Mouse (Mus musculus) embryonic facial prominence, embryonic 14.5 days (tissue): ENCODE data around the gene Man2b1. TPM values are rescaled to one million over a fixed set of nuclear protein-coding genes. Genes with fewer than 3 reads are reported as not detected.
A peak's percentile ranks its signal among the peaks of the same experiment; 100 is the strongest.

ENCODE experiments used
- ATAC-seq: fragments of 200-750 bp; cut with Nextera tagmentation; 2 replicates; pipeline ENCODE4 v1.8.0; 2017; ENCODE audit warnings: low read depth, moderate number of reproducible peaks, moderate TSS enrichment
- DNase-seq: peaks from one replicate; pipeline ENCODE4 v3.0.0-alpha.2; 2015; ENCODE audit warnings: low spot score
- H3K27ac ChIP-seq: fragments of 300-500 bp; sonication (generic); replicated peaks from 2 replicates; pipeline ENCODE4 v1.5.1; 2014; ENCODE audit warnings: low read depth, mild to moderate bottlenecking, low read length, moderate library complexity
- H3K27me3 ChIP-seq: fragments of 300-500 bp; sonication (generic); replicated peaks from 2 replicates; pipeline ENCODE4 v1.6.1; 2014; ENCODE audit warnings: low read length; ENCODE audit not compliant: control insufficient read depth, insufficient read depth
- H3K36me3 ChIP-seq: fragments of 300-500 bp; sonication (generic); 2 replicates; pipeline ENCODE4 v1.6.1; 2014; ENCODE audit warnings: low read length, mixed read lengths; ENCODE audit not compliant: control insufficient read depth, insufficient read depth
- H3K4me1 ChIP-seq: fragments of 300-500 bp; sonication (generic); 2 replicates; pipeline ENCODE4 v1.6.1; 2014; ENCODE audit warnings: antibody characterized with exemption, low read length; ENCODE audit not compliant: control insufficient read depth, insufficient read depth
- H3K4me2 ChIP-seq: fragments of 300-500 bp; sonication (generic); 2 replicates; pipeline ENCODE4 v1.6.1; 2014; ENCODE audit warnings: low read depth, mild to moderate bottlenecking, low read length, moderate library complexity, mixed read lengths
- H3K4me3 ChIP-seq: fragments of 300-500 bp; sonication (generic); 2 replicates; pipeline ENCODE4 v1.5.1; 2014; ENCODE audit warnings: low read depth, mild to moderate bottlenecking, low read length
- H3K9ac ChIP-seq: fragments of 300-500 bp; sonication (generic); 2 replicates; pipeline ENCODE4 v1.6.1; 2014; ENCODE audit warnings: low read depth, mild to moderate bottlenecking, low read length, moderate library complexity, mixed read lengths
- H3K9me3 ChIP-seq: fragments of 300-500 bp; sonication (generic); 2 replicates; pipeline ENCODE4 v1.6.1; 2016; ENCODE audit warnings: low read length; ENCODE audit not compliant: control insufficient read depth
- WGBS: fragments of 180-500 bp; shearing (Covaris S2); extraction: QIAGEN DNeasy Blood & Tissue Kit; methylation state at CpG from one replicate; pipeline ENCODE4 v1.1.7; 2014; 5-methylcytosine and 5-hydroxymethylcytosine counted together
- polyA plus RNA-seq: library from polyadenylated mRNA; unstranded; fragments of >200 nt; fragmentation: Nextera tagmentation; extraction: Ambion mirVana; gene quantifications from 2 replicates; pipeline ENCODE4 v1.2.1, GENCODE M21; 2014

Gene Man2b1
- polyA plus RNA-seq: 35.3 and 35.6 TPM in 2 replicates

- Histone ChIP-seq H3K36me3 (peaks cover 29% of the 10 kb centered on the region), H3K27me3 (no peaks in the 10 kb centered on the region), H3K9me3 (no peaks in the 10 kb centered on the region), H3K4me2 (peak within 1 kb of the TSS; percentile 79), H3K4me1 (peaks cover 16% of the 10 kb centered on the region), H3K9ac (peak within 1 kb of the TSS; percentile 74), H3K4me3 (peak within 1 kb of the TSS; percentile 63), H3K27ac (no peak within 1 kb of the TSS)
- 2% methylated on average over 30 of the region's 30 CpGs for WGBS
- DNase-seq (peak; percentile 93), ATAC-seq (peak; percentile 92)
Observed at GRCm38 (mm10) chr8:85083108-85083813, at the start of gene Man2b1. Gene Man2b1 (plus strand): TSS chr8:85083270.

- Histone ChIP-seq H3K4me1 (peaks cover 18% of the 10 kb centered on the region), H3K9ac (no peak overlapping the region), H3K27me3 (no peaks in the 10 kb centered on the region), H3K27ac (no peak overlapping the region), H3K9me3 (no peaks in the 10 kb centered on the region), H3K4me2 (no peak overlapping the region), H3K36me3 (peaks cover 50% of the 10 kb centered on the region), H3K4me3 (no peak overlapping the region)
- 67% methylated on average over 1 of the region's 1 CpGs for WGBS
- DNase-seq (no peak), ATAC-seq (no peak)
Observed at GRCm38 (mm10) chr8:85033867-85034266, 49.2 kb upstream of the Man2b1 start.

DNA sequence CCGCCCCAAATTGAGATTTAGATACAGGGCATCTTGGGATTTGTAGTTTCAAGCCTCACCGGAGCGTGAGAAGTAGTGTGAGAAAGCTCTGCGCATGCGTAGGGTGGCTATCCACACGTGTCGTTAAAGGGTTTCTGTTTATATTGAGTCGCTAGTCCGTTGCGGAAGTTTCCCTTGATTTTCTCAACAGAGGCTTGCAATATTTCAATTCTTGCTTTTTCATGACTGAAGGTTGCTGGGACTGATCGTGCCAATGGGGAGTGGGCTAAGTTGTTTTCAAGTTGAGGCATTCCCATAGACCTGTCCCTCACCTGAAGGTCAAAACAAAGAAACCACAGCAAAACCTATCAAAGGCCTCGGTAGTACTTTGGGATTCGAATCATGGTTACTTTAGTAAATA is 48.3 kb upstream of the Man2b1 start:
- 0 out of 2 replicates have a peak overlapping the region, but pooled peaks have one; percentile 18 for H3K27ac ChIP-seq
- peaks cover 42% of the 10 kb centered on the region for H3K36me3 ChIP-seq
- ATAC-seq: no peak
- 7% methylated on average over 12 of the region's 13 CpGs for WGBS
- H3K9me3 ChIP-seq: no peaks in the 10 kb centered on the region
- DNase-seq: peak; percentile 94
- no peaks in the 10 kb centered on the region for H3K27me3 ChIP-seq
- peak overlapping the region; percentile 91 for H3K4me2 ChIP-seq
- H3K9ac ChIP-seq: peak overlapping the region; percentile 80; the same call in 1 of the 2 replicates
- peak overlapping the region; percentile 80 for H3K4me3 ChIP-seq
- peaks cover 18% of the 10 kb centered on the region for H3K4me1 ChIP-seq

- H3K9ac ChIP-seq: peak overlapping the region; percentile 80
- peaks cover 18% of the 10 kb centered on the region for H3K4me1 ChIP-seq
- peak overlapping the region; percentile 91 for H3K4me2 ChIP-seq
- DNase-seq (no peak), ATAC-seq (no peak)
- H3K27me3 ChIP-seq: no peaks in the 10 kb centered on the region
- 3% methylated on average over 12 of the region's 12 CpGs for WGBS
- H3K36me3 ChIP-seq: peaks cover 42% of the 10 kb centered on the region
- peak overlapping the region; percentile 80 for H3K4me3 ChIP-seq
- no peaks in the 10 kb centered on the region for H3K9me3 ChIP-seq
- peak overlapping the region; percentile 100 for H3K27ac ChIP-seq
Observed at GRCm38 (mm10) chr8:85035165-85035727, 47.8 kb upstream of the Man2b1 start.

- peaks cover 18% of the 10 kb centered on the region for H3K4me1 ChIP-seq
- peak overlapping the region; percentile 91 for H3K4me2 ChIP-seq
- WGBS: under 1% methylated on average over 15 of the region's 15 CpGs
- DNase-seq: peak; percentile 51
- peaks cover 42% of the 10 kb centered on the region for H3K36me3 ChIP-seq
- H3K27ac ChIP-seq: peak overlapping the region; percentile 100
- peak; percentile 2; the same call in 1 of the 2 replicates for ATAC-seq
- no peaks in the 10 kb centered on the region for H3K9me3 ChIP-seq
- peak overlapping the region; percentile 80 for H3K4me3 ChIP-seq
- H3K9ac ChIP-seq: peak overlapping the region; percentile 80
- H3K27me3 ChIP-seq: no peaks in the 10 kb centered on the region
Observed at GRCm38 (mm10) chr8:85035728-85036310, 47.3 kb upstream of the Man2b1 start.

DNA sequence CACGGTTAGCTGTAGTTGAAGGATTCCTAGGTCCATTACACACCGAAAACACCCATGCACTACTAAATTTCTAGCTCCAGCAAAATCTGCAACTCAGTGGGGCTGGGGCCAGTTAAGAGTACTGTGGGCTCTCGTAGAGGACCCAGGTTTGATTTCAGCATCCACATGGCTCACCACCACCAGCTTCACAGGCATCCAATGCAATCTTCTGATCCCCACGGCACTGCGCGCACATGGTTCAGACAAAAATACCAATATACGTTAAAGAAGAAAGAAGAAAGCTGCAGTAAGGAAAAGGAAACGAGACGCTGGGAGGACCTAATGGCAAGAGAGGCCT is 46.7 kb upstream of the Man2b1 start:
- Histone ChIP-seq H3K4me1 (peaks cover 18% of the 10 kb centered on the region), H3K9ac (peak overlapping the region; percentile 80), H3K9me3 (no peaks in the 10 kb centered on the region), H3K27ac (peak overlapping the region; percentile 100), H3K4me3 (peak overlapping the region; percentile 80), H3K27me3 (no peaks in the 10 kb centered on the region), H3K36me3 (peaks cover 41% of the 10 kb centered on the region), H3K4me2 (peak overlapping the region; percentile 91)
- WGBS: 0% methylated on average over 9 of the region's 9 CpGs
- no peak for DNase-seq
- ATAC-seq: peak; percentile 15

- H3K27ac ChIP-seq: peak within 1 kb of the TSS; percentile 100
- H3K9ac ChIP-seq: peak within 1 kb of the TSS; percentile 87
- H3K36me3 ChIP-seq: peaks cover 41% of the 10 kb centered on the region
- peak; percentile 100 for DNase-seq
- peaks cover 18% of the 10 kb centered on the region for H3K4me1 ChIP-seq
- H3K27me3 ChIP-seq: no peaks in the 10 kb centered on the region
- peak within 1 kb of the TSS; percentile 91 for H3K4me2 ChIP-seq
- H3K4me3 ChIP-seq: peak within 1 kb of the TSS; percentile 80
- H3K9me3 ChIP-seq: no peaks in the 10 kb centered on the region
- WGBS: under 1% methylated on average over 52 of the region's 59 CpGs
- peak; percentile 90 for ATAC-seq
Observed at GRCm38 (mm10) chr8:85036718-85037365, 46.2 kb upstream of the Man2b1 start, which contains the start of gene Tnpo2. Gene Tnpo2 (plus strand): TSS chr8:85036915.

DNA sequence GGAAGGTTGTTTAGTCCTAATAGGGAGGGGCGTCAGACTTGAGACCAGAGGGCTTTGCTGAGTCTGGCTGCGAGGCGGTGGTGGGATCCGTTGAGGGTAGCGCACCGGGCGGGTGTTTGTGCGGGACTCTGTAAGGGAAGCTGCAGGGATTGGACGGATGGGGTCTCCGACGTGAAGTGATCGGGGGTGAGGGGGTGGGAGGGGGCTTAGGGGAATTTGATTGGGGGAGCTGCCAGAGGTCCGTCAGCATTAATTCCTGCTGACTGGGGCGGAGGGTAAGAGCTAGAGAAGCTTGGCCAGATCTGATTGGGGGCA is 45.7 kb upstream of the Man2b1 start:
- peak; percentile 69 for ATAC-seq
- under 1% methylated on average over 14 of the region's 14 CpGs for whole genome bisulfite sequencing

More for the DNA sequence above, 45.7 kb upstream of the Man2b1 start:
- peak overlapping the region; percentile 80 for H3K4me3 ChIP-seq
- no peaks in the 10 kb centered on the region for H3K27me3 ChIP-seq
- peak overlapping the region; percentile 100 for H3K27ac ChIP-seq
- H3K4me1 ChIP-seq: peaks cover 18% of the 10 kb centered on the region
- DNase-seq: peak; percentile 83
- peaks cover 41% of the 10 kb centered on the region for H3K36me3 ChIP-seq
- peak overlapping the region; percentile 91 for H3K4me2 ChIP-seq
- peak overlapping the region; percentile 87 for H3K9ac ChIP-seq
- no peaks in the 10 kb centered on the region for H3K9me3 ChIP-seq
